Comparison of ENCODE assay signal across 9 mouse cellular contexts in the genomic region with DNA sequence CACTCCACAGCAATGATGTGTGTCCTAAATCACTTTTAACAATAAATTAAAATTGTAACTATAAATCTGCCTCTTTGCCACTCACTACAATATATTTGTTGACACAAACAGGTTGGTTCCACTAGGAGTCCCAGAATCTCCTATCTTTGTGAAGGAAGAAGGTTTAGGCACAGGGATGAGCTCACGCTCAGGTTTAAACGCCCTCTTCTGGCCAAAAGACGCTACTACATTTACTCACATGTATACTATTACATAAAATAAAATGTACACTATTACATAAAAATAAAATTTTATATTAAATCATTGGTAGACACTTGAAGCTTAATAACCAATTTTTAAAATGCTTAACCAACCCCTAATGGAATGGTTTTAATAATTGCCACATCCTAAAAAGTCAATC.
A peak's percentile ranks its signal among the peaks of the same experiment; 100 is the strongest.
DNase-seq lines count a peak whose midpoint lies in the region; TF ChIP-seq lines count a peak whose summit lies in the region.
"Had no signal": no experiment of that assay in that cellular context is flagged by ENCODE, and none has a peak within 500 bp of the region (broad histone marks: within the 10 kb centered on the region; RNA-seq: fewer than 3 reads in every experiment).

No protein-coding gene starts in this region.

- H3K36me3 ChIP-seq in ES-E14 (ENCODE audit: control insufficient read depth, insufficient read depth, low read length, poor library complexity, severe bottlenecking): no peaks in the 10 kb centered on the region
- H3K36me3 ChIP-seq: embryonic facial prominence, embryonic 13.5 days had no signal

- in situ Hi-C loops in ES-E14 (cut with MboI; ENCODE audit: low sequenced_read_pairs in 2 of 2, unreplicated experiment in 2 of 2): no loop called here

- no peaks in the 10 kb centered on the region for H3K4me1 ChIP-seq in ES-E14 (ENCODE audit: control insufficient read depth in 2 of 2, insufficient read depth in 2 of 2, low read length in 2 of 2, poor library complexity in 1 of 2)
- H3K4me1 ChIP-seq: embryonic facial prominence, embryonic 13.5 days had no signal

- H3K4me3 ChIP-seq in ES-E14 (ENCODE audit: insufficient read depth in 1 of 2, low read depth in 1 of 2, low read length in 2 of 2, poor library complexity in 1 of 2, severe bottlenecking in 1 of 2): no peak overlapping the region
- H3K4me3 ChIP-seq: embryonic facial prominence, embryonic 13.5 days had no signal

- H3K9ac ChIP-seq in ES-E14 (ENCODE audit: insufficient read depth, low read depth, low read length, poor library complexity, severe bottlenecking): no peak overlapping the region
- H3K9ac ChIP-seq: embryonic facial prominence, embryonic 13.5 days had no signal

- peak; percentile 17 for DNase-seq in adrenal gland, postnatal 10 days
- DNase-seq in adrenal gland, postnatal 25 days: no peak
- peak; percentile 23 to 29 for DNase-seq in kidney, postnatal 36 days
- no peak for DNase-seq in kidney, adult 18-20 months
- DNase-seq in ES-E14 (ENCODE audit: low read depth, low spot score): peak; percentile 39
- peak; percentile 40 for DNase-seq in lung, postnatal 14 days
- DNase-seq in gastrocnemius, postnatal 25 days: no peak
- no peak for DNase-seq in right cerebral cortex, postnatal 10 days (ENCODE audit: low spot score in 2 of 2)

- H3K27ac ChIP-seq in ES-E14 (ENCODE audit: insufficient read depth, low read depth, low read length, poor library complexity, severe bottlenecking): no peak overlapping the region
- H3K27ac ChIP-seq: embryonic facial prominence, embryonic 13.5 days had no signal

- H3K9me3 ChIP-seq in ES-E14 (ENCODE audit: control insufficient read depth, insufficient read depth, low read depth, low read length): no peaks in the 10 kb centered on the region
- H3K9me3 ChIP-seq: embryonic facial prominence, embryonic 13.5 days had no signal

TF ChIP-seq in ES-E14, 5 proteins besides CTCF, POLR2A, EP300 and RAD21:
- TF ChIP-seq ZC3H11A (IDR thresholded peaks at IDR 0.05; ENCODE audit: borderline replicate concordance, low read depth, low read length) (peak; percentile 51; the same call in 1 of the 2 replicates), ZNF384 (IDR thresholded peaks at IDR 0.05; ENCODE audit: low read depth, low read length) (no peak)

Comparison
In these comparisons a context has a peak if more than half of its experiments do, and no peak if none do; other contexts are left out.
1. DNase-seq: peak in adrenal gland, postnatal 10 days (single experiment), kidney, postnatal 36 days (2 of 2), ES-E14 (single experiment) and lung, postnatal 14 days (single experiment); none in adrenal gland, postnatal 25 days (single experiment), kidney, adult 18-20 months (single experiment), gastrocnemius, postnatal 25 days (single experiment) and right cerebral cortex, postnatal 10 days (0 of 2).